Mouse (Mus musculus): ENCODE data around the gene Nrf1.

Nrf1 gene

DNA sequence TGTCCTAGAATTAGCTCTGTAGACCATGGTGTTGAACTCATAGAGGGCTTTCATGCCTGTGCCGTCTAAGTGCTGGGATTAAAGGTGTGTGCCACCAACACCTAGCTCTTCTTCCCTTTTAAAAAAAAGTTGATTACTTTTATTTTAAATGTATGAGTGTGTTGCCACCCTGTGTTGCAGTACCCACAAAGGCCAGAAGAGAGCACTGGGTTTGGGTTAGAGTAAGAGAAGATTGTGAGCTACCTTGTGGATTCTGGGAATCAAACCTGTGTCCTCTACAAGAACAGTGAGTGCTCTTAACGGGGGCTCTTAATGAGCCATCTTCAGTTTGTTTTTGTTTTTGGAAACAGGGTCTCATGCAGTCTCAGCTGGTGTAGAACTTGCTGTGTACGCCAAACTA lies 24.7 kb downstream of the Nrf1 start:
- ATAC-seq (ENCODE audit: insufficient number of reproducible peaks, low FRiP score, low TSS enrichment): no peak

DNA sequence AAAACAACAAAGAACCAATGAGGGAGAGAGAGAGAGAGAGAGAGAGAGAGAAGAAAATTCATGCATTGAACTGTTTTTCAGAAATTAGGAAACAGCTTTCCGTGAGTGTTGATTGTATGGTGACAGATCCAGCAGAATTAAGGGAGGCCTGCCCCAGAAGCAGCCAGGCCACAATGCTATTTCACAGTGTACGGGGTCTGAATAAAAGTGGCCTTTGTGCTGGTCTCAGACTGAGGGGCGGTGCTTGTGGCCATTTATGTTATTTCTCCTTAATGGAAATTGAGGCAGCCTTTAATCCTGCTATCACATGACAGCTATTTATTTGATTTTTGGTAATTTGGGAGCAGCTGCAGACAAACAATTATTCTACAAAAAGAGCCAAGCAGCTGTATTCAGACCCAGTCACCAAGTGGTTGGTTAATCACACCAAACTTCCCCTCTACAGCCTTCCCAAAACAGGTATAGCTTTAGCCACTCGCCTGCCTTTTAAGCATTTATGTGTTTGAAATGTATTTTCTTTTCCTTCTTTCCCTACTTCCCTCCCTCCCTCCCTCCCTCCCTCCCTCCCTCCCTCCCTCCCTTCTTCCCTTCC lies 31.2 kb downstream of the Nrf1 start:
- ATAC-seq (ENCODE audit: insufficient number of reproducible peaks, low FRiP score, low TSS enrichment): no peak

DNA sequence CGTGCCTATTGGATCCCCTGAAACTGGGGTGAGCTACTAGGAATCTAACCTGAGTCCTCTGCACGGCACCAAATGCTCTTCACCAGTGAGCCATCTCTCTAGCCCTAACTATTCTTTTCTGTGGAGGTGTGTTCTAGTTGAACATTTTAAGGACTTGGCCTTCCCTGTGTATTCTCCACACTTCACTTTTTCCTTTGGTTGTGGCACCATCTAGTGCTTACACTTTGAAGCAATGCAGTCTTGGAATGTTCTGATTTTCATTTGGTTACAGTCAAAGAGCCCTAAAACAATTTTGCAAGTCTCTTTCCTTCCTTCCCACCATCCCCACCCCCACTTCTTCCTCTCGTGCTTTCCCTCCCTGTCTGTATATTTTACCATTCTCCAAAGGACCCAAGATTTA lies 33.6 kb downstream of the Nrf1 start:
- peak; percentile 20; the same call in 1 of the 2 replicates for ATAC-seq (ENCODE audit: insufficient number of reproducible peaks, low FRiP score, low TSS enrichment)

DNA sequence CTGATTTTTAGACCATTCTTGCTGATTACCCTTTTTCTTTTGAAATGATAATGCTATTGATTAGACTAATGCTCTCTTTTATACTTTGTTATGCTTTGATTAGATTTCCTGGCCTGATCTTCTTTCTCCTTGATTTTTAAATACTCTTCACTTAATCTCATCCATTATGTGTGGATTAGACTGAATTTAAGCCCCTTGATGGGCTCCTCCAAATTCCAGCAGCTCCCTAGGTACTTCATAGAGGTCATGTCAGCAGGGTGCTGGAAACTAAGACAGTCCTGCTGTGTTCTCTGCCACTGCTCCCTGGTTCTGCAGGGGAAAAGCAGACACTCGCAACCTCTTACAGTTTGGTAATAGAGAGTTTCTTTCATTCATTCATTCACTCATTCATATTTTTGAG lies 35.5 kb downstream of the Nrf1 start:
- no peak for ATAC-seq (ENCODE audit: insufficient number of reproducible peaks, low FRiP score, low TSS enrichment)

DNA sequence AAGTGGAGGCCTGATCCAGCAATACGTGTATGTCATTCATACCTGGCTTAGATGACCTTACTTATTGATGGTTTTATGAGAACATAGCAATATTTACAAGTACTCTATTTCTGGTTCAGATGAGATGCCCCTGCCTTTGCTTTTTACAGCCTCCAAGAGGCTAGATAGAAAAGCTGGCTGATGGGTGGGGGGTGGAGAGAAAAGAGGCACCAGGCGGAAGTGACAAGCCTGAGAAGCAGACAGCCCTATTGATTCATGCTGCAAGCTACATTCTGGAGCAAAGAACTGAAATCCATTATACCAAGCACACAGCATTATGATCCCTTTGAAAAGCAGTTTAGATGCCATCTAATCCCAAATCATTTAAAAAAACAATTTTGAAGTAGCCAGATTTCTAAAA lies 37.6 kb downstream of the Nrf1 start:
- no peak for ATAC-seq (ENCODE audit: insufficient number of reproducible peaks, low FRiP score, low TSS enrichment)

DNA sequence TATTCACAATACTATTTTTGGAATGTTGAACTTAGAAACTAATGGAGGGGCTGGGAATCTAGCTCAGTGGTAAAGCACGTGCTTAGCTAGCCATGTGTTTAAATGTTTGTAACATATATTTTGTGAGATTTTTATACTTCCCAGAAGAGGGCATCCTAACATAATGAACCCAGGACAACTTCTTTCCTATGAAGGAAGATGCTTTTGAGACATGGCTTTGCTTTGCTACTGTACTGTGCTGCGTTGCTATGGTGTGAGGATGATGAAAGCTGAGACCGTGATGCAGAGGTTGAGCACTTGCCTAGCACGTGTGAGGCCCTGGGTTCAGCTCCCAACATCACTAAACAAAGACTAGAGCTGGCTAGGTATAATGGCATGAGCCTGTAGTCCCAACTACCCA lies 43.4 kb downstream of the Nrf1 start:
- ATAC-seq (ENCODE audit: insufficient number of reproducible peaks, low FRiP score, low TSS enrichment): no peak

DNA sequence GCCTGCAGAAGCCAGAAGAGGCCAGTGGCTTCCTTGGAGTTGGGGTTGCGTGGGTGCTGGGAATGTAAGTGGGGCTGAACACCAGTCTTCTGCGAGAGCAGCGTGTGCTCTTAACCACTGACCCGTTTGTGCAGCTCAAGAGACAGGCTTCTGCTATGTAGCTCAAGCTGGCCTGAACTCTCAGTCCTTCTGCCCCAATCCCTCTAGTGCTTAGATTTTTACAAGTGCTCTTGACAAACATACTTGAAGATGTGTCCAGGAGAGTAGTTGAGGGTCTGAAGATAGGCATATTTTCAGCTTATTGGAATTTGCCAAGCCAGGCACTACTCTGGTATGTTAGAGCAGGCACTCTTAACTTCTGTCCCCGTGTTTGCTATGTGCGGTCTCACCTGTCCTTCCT lies 45.0 kb downstream of the Nrf1 start:
- ATAC-seq (ENCODE audit: insufficient number of reproducible peaks, low FRiP score, low TSS enrichment): no peak

DNA sequence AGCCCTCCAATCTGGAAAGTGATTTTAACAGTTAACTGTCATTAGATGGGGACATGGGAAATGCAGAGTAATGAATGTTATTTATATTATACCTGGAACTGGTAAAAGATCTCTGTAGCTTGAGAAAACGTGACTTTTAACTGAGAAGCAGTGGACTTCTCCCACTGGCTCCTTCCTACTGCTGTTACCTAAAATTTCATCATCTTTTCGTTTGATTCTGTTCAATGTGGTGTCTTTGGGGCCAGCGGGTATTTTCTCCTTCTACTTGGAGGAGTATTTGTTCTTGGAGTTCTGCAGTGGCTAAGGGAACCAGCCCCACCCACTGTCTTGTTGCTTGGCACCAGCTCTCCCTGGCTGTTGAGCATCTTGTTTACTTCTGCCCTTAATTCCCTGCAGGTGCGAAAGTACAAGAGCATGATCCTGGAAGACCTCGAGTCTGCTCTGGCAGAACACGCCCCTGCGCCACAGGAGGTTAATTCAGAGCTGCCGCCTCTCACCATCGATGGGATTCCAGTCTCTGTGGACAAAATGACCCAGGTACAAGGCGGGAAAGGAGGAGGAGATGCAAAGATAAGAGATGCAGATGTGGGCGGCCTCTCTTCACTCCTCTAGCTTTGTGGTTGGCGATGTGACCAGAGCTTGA lies 54.1 kb downstream of the Nrf1 start:
- no peak for ATAC-seq (ENCODE audit: insufficient number of reproducible peaks, low FRiP score, low TSS enrichment)

DNA sequence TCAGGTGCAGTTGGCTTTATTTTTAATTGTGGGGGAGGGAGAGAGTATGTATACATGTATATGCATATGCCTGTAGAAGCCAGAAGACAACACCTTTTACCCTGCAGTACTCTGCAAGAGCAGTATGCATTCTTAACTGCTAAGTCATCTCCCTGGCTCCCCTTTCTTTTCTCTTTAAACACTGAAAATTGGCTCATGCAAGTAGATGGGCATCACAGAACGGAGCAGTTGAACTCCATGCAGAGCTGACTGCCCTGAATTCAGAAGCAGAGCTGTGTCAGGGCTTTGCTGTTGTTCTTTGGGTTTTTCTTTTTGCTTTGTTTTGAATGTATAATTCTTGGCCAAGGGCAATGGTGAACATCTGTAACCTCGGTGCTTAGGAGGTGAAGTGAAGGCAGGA lies 58.3 kb downstream of the Nrf1 start:
- no peak for ATAC-seq (ENCODE audit: insufficient number of reproducible peaks, low FRiP score, low TSS enrichment)

DNA sequence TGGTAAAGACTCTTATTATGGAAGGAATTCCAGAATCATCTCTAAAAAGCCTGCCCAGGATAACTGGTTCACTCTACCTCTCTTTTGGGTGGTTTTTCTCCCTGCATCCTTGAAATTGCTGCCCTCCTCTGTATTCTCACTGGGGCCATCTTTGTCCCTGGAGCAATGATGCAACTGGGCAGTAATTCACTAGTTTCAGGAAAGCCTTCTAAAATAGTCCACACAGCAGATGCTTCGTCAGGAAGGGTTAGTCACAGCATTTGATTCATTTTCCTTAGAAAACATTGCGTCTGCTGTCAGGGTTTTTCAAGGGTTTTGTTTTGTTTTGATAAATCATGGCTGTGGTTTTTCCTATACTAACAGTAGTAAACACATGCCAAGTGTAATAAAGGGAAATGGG lies 59.7 kb downstream of the Nrf1 start:
- no peak for ATAC-seq (ENCODE audit: insufficient number of reproducible peaks, low FRiP score, low TSS enrichment)

DNA sequence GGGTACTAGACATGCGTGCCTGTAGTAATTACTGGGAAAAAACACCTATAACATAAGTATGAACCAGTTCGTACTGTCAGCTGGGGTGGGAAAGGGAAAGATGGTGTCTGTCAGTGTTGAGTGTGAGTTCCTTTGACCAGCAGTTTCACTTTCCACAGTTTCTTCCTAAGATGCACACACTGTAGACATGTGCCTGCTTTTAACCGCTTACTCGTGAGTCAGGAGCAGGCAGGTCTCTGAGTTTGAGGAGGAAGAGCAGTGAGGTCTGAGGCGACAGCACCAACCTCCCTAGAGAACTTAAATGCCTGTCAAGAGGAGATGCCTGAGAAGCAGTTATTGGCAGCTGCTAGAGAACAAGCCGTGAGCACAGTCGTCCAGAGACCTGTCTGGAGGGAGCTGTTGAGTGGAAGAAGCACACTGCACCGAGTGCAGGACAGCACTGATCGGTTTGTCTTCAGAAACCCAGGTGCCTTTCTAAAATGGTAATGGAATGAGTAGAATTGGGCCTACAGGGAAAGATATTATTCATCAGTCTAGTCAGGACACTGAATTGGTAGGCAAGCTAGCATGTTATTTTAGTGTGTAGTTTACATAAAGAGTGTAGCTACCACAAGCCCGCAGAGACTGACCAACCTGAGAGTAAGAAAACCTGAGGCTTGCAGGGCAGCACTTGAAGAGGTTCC lies 62.2 kb downstream of the Nrf1 start:
- ATAC-seq (ENCODE audit: insufficient number of reproducible peaks, low FRiP score, low TSS enrichment): no peak

DNA sequence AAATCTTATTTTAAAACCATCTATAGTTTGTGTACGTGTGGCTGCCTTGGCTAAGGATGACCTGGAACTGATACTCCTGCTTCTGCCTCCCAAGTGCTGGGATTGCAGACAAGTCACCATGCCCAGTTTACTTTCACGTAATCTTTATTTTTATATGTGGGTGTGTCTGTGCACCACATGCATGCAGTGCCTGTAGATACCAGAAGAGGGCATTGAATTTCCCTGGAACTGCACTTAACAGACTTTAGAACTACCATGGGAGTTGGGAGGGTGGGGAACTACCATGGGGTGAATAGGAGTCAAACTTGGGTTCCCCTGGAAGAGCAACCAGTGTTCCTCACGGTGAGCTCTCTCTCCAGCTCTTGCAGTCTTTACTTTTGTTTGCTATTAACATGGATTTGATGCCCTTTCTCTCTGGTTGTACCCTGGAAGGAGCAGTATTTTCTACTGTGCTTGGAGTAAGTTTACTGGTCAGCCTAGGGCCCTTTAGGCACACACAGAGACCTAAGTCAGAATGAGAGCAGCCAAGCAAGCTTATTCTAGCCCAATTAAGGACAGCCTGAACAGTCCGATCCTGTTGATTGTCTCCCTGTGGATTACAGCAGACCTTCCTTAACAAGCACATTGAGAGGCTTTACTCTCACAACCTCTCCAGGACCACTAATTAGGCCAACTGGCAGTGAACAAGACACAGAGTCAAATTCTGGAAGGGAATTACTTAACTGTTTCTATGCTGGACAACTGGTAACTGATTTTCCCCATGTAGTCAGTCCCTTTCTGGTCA lies 64.8 kb downstream of the Nrf1 start:
- ATAC-seq (ENCODE audit: insufficient number of reproducible peaks, low FRiP score, low TSS enrichment): no peak

DNA sequence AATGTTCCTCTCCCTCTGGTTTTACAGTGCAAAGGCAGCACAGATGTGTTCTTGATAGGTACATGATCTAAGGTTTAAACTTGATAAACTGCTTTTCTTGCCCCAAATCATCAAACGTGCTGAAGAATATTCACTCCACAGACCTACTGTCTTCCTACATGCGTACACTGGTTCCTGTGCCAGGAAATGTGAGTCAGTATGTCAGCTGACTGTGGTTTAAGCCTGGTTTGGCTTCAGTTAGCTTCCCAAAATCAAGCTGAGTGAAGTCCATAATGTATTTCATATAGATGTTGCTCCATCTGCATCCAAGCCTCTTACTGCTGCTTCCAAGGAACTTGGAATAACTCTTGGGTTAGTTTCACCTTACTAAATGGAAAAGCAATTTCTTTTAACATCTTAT lies 66.3 kb downstream of the Nrf1 start:
- no peak for ATAC-seq (ENCODE audit: insufficient number of reproducible peaks, low FRiP score, low TSS enrichment)

DNA sequence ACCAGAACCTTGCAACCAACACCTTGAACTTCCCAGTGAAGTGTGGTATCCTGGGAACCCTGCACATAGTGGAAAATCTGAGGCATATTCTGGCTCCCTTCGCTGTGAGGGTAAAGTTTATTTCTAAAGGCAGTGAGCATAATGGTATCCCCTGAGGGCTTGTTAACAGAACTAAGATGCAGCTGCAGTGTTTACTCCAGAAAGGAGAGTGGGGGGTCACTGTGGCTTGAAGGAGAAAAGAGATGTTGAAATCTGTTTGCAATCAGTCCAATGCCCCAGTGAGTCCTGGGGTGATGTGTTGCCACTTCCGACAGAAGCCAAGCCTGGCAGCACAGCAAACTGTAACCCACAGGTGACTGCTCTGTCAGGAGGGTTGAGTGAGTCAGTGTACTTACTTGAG lies 73.4 kb downstream of the Nrf1 start:
- no peak for ATAC-seq (ENCODE audit: insufficient number of reproducible peaks, low FRiP score, low TSS enrichment)

DNA sequence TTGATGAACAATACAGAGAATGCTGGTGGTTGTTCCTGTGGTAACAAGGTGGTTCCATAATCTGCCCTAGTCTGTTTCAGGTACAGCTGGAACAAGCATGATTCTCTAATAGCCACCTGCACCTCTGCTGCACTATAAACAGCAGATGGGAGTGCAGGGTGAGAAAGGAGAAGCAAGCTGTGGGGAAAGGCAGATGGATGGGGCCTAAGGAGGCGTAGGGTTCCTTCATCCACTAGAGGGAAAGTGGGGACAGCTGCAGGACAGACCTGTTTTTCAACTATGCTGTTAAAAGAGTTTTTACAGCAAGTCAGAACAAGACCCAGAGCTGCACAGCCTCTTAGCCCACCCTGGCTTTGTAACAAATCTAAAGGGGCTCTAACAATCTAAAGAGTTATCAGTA lies 73.8 kb downstream of the Nrf1 start:
- ATAC-seq (ENCODE audit: insufficient number of reproducible peaks, low FRiP score, low TSS enrichment): no peak

DNA sequence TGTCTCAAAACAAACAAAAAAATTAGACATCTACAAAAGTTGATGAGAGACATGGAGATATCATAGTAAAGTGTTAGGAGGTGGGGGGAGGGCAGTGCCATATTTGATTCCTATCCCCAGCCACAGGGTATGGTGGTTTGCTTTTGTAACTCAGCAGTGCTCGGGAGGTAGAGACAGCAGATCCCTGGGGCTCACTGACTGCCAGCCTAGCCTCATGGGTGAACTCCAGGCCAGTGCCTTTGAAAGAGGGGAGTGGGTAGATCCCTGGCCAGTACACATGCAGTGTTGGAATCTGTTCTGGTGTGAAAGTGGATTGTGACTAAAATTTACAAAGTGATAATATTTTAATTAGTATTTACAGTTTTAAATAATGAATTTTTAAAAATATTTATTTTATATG lies 75.6 kb downstream of the Nrf1 start:
- ATAC-seq (ENCODE audit: insufficient number of reproducible peaks, low FRiP score, low TSS enrichment): no peak

DNA sequence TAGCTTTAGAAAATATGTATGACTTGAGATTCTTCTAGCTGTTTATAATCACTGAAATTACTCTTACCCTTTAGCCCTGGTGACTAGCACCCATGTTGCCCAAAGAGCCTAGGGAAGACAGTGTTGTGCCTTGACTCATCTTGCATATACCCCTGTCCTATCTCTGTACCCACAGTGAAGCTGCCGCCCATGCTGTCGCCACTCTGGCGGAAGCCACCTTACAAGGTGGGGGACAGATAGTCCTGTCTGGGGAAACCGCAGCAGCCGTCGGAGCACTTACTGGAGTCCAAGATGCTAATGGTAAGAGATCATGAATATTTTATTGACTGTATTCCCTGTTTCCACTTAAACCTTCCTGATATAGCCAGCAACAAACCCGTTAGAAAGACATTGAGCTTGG lies 78.3 kb downstream of the Nrf1 start:
- ATAC-seq (ENCODE audit: insufficient number of reproducible peaks, low FRiP score, low TSS enrichment): no peak

DNA sequence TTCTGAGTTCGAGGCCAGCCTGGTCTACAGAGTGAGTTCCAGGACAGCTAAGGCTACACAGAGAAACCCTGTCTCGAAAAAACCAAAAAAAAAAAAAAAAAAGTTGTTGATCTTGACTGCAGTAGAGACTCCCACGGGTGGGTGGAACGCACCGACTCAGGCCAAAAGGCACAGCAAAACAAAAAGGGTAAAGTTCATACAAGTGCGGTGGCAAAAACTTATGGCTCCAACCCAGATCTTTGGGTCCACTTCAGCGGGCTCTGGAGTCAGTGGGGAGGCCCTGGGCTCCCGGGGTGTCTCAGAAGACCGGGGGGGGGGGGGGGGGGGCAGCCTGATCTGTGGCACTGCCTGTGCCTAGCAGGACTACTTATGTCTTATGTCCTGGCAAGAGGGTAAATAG lies 79.0 kb downstream of the Nrf1 start:
- ATAC-seq (ENCODE audit: insufficient number of reproducible peaks, low FRiP score, low TSS enrichment): no peak

DNA sequence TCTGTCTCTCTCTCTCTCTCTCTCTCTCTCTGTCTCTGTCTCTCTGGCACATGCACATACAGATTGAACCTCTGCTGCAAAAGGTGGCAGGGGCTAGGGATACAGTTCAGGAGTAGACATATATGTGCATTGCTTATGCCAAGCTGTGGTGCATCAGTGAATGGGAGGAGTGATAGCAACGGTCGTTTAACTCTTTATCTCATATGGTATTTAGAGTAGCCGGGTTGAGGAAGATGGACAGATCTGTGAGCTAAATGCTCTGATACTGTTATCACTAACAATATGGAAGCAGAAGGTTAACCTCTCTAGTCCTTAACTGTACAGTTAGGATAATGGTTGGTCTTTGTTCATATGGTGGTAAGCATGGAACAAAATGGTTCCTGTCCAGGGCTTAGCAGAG lies 84.6 kb downstream of the Nrf1 start:
- ATAC-seq (ENCODE audit: insufficient number of reproducible peaks, low FRiP score, low TSS enrichment): no peak

DNA sequence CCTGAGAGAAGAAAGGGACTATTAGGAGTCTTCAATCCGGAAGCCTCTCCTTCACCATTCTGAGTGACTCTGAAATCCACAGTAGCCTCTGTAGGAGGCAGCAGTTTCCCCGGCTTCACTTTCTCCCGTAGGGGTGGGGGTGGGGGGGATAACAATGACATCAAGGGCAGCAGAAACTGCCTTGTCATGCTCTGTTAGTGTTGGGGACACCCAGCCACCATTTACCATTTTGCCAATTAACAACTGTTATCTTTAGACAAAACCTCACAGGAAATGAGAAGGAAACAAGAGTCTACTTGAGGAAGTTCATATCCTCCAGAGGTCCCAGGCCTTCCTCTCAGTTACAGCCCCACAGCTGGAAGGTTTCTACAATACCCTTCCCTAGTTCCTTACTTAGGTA lies 87.8 kb downstream of the Nrf1 start:
- no peak for ATAC-seq (ENCODE audit: insufficient number of reproducible peaks, low FRiP score, low TSS enrichment)

DNA sequence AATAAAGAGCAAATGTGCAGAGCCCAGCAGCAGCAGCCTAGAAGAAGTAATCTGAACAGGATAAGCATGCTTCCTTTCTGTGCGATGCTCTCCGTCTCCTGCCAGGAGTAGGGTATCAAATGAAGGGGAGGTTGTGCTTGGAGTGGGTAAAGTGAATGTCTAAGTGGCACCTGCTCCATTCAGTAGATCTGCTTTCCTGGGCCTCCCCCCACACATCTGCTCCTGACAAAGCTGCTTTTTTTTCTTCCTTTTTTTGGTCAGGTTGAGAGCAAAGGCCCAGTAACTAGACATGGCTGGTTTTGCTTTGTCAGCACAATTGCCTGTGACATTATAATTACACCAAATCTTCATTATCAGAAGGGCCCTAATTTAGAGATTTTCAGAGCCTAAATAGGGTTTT lies 89.4 kb downstream of the Nrf1 start:
- no peak for ATAC-seq (ENCODE audit: insufficient number of reproducible peaks, low FRiP score, low TSS enrichment)

Data from cerebellum, adult (tissue).